Mouse (Mus musculus) embryonic facial prominence, embryonic 14.5 days (tissue): ENCODE measurements at regions not wholly inside any gene's neighbourhood (a gene's known extent, or its start where the extent isn't known, plus 50 kb on each side); places are given as distances from the start of the nearest gene placed in this dataset.

Source experiments
- ATAC-seq: fragments of 200-750 bp; cut with Nextera tagmentation; 2 replicates; pipeline ENCODE4 v1.8.0; 2017; ENCODE audit warnings: low read depth, moderate number of reproducible peaks, moderate TSS enrichment
- DNase-seq: peaks from one replicate; pipeline ENCODE4 v3.0.0-alpha.2; 2015; ENCODE audit warnings: low spot score
- H3K27ac ChIP-seq: fragments of 300-500 bp; sonication (generic); replicated peaks from 2 replicates; pipeline ENCODE4 v1.5.1; 2014; ENCODE audit warnings: low read depth, mild to moderate bottlenecking, low read length, moderate library complexity
- H3K27me3 ChIP-seq: fragments of 300-500 bp; sonication (generic); replicated peaks from 2 replicates; pipeline ENCODE4 v1.6.1; 2014; ENCODE audit warnings: low read length; ENCODE audit not compliant: control insufficient read depth, insufficient read depth
- H3K36me3 ChIP-seq: fragments of 300-500 bp; sonication (generic); 2 replicates; pipeline ENCODE4 v1.6.1; 2014; ENCODE audit warnings: low read length, mixed read lengths; ENCODE audit not compliant: control insufficient read depth, insufficient read depth
- H3K4me1 ChIP-seq: fragments of 300-500 bp; sonication (generic); 2 replicates; pipeline ENCODE4 v1.6.1; 2014; ENCODE audit warnings: antibody characterized with exemption, low read length; ENCODE audit not compliant: control insufficient read depth, insufficient read depth
- H3K4me2 ChIP-seq: fragments of 300-500 bp; sonication (generic); 2 replicates; pipeline ENCODE4 v1.6.1; 2014; ENCODE audit warnings: low read depth, mild to moderate bottlenecking, low read length, moderate library complexity, mixed read lengths
- H3K4me3 ChIP-seq: fragments of 300-500 bp; sonication (generic); 2 replicates; pipeline ENCODE4 v1.5.1; 2014; ENCODE audit warnings: low read depth, mild to moderate bottlenecking, low read length
- H3K9ac ChIP-seq: fragments of 300-500 bp; sonication (generic); 2 replicates; pipeline ENCODE4 v1.6.1; 2014; ENCODE audit warnings: low read depth, mild to moderate bottlenecking, low read length, moderate library complexity, mixed read lengths
- H3K9me3 ChIP-seq: fragments of 300-500 bp; sonication (generic); 2 replicates; pipeline ENCODE4 v1.6.1; 2016; ENCODE audit warnings: low read length; ENCODE audit not compliant: control insufficient read depth
- WGBS: fragments of 180-500 bp; shearing (Covaris S2); extraction: QIAGEN DNeasy Blood & Tissue Kit; methylation state at CpG from one replicate; pipeline ENCODE4 v1.1.7; 2014; 5-methylcytosine and 5-hydroxymethylcytosine counted together

GRCm38 (mm10) chr1:124517543-124518171 is 472.3 kb upstream of the Dpp10 start:
- Histone ChIP-seq H3K4me1 (no peaks in the 10 kb centered on the region), H3K27ac (no peak overlapping the region), H3K9ac (no peak overlapping the region), H3K4me2 (no peak overlapping the region), H3K9me3 (no peaks in the 10 kb centered on the region), H3K36me3 (no peaks in the 10 kb centered on the region), H3K27me3 (no peaks in the 10 kb centered on the region), H3K4me3 (no peak overlapping the region)
- DNase-seq (peak; percentile 41), ATAC-seq (no peak)
- WGBS = 86% methylated on average over 3 of the region's 3 CpGs

DNA sequence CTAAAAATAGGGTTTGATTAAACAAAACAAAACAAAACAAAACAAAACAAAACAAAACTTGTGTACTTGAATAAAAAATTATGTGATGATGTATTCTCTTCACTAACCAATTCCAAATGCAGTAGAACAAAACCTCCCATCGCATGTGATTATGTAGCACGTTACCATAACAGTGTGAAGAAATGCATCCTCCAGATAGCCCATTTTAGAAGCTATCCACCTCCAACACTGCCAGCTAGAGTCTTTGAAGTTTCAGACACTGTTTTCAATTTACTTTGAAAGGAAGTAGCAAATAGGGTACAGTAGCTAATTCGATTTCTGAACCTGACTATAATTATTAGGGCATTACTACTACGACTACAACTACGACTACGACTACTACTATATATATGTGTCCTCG is 465.1 kb upstream of the Dpp10 start:
- no peaks in the 10 kb centered on the region for H3K9me3 ChIP-seq
- 78% methylated on average over 7 of the region's 7 CpGs for WGBS
- no peak for ATAC-seq
- H3K27me3 ChIP-seq = no peaks in the 10 kb centered on the region
- no peak overlapping the region for H3K4me3 ChIP-seq
- no peaks in the 10 kb centered on the region for H3K36me3 ChIP-seq
- H3K4me2 ChIP-seq = no peak overlapping the region
- H3K9ac ChIP-seq = no peak overlapping the region
- H3K4me1 ChIP-seq = no peaks in the 10 kb centered on the region
- H3K27ac ChIP-seq = no peak overlapping the region
- no peak for DNase-seq

GRCm38 (mm10) chr1:124488456-124488855 is 443.1 kb upstream of the Dpp10 start:
- H3K4me2 ChIP-seq = no peak overlapping the region
- H3K4me1 ChIP-seq = no peaks in the 10 kb centered on the region
- H3K36me3 ChIP-seq = no peaks in the 10 kb centered on the region
- no peak overlapping the region for H3K9ac ChIP-seq
- H3K9me3 ChIP-seq = no peaks in the 10 kb centered on the region
- ATAC-seq (no peak), DNase-seq (no peak)
- no peak overlapping the region for H3K27ac ChIP-seq
- H3K27me3 ChIP-seq = no peaks in the 10 kb centered on the region
- no peak overlapping the region for H3K4me3 ChIP-seq

DNA sequence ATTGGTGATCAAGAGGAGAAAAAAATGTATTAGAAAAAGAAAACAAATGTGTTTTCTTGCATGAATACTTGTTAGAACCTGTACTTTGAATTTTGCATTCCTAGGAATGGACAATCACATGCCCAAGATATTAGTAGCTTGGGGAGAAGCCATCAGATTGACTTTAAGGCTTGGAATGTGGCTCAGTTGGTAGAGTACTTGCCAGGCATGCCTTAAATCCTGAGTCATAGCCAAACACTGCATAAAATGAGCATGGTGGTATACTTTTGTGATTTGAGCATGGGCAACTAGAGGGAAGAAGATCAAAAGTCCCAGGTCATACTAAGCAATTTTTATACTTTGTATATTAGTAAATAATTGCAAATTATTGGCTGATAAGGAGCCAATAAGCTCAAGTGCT is 442.6 kb upstream of the Dpp10 start:
- Histone ChIP-seq H3K4me1 (no peaks in the 10 kb centered on the region), H3K27me3 (no peaks in the 10 kb centered on the region), H3K9me3 (no peaks in the 10 kb centered on the region), H3K9ac (no peak overlapping the region), H3K27ac (no peak overlapping the region), H3K36me3 (no peaks in the 10 kb centered on the region), H3K4me2 (no peak overlapping the region), H3K4me3 (no peak overlapping the region)
- ATAC-seq (no peak), DNase-seq (no peak)

GRCm38 (mm10) chr1:124450128-124450527 is 404.8 kb upstream of the Dpp10 start:
- Histone ChIP-seq H3K4me3 (no peak overlapping the region), H3K4me2 (no peak overlapping the region), H3K27ac (no peak overlapping the region), H3K27me3 (no peaks in the 10 kb centered on the region), H3K4me1 (no peaks in the 10 kb centered on the region), H3K9me3 (no peaks in the 10 kb centered on the region), H3K36me3 (no peaks in the 10 kb centered on the region), H3K9ac (no peak overlapping the region)
- ATAC-seq (no peak), DNase-seq (no peak)
- WGBS = 51% methylated on average over 1 of the region's 1 CpGs

- ATAC-seq (no peak), DNase-seq (no peak)
- H3K27ac ChIP-seq = no peak overlapping the region
- H3K4me2 ChIP-seq = no peak overlapping the region
- 85% methylated on average over 1 of the region's 1 CpGs for WGBS
- no peak overlapping the region for H3K9ac ChIP-seq
- no peak overlapping the region for H3K4me3 ChIP-seq
- H3K36me3 ChIP-seq = no peaks in the 10 kb centered on the region
- no peaks in the 10 kb centered on the region for H3K9me3 ChIP-seq
- H3K27me3 ChIP-seq = no peaks in the 10 kb centered on the region
- no peaks in the 10 kb centered on the region for H3K4me1 ChIP-seq
These were observed 394.2 kb upstream of the Dpp10 start for GRCm38 (mm10) chr1:124439526-124439925.

- H3K27ac ChIP-seq = no peak overlapping the region
- H3K9me3 ChIP-seq = no peaks in the 10 kb centered on the region
- ATAC-seq (no peak), DNase-seq (no peak)
- no peak overlapping the region for H3K4me3 ChIP-seq
- H3K36me3 ChIP-seq = no peaks in the 10 kb centered on the region
- H3K27me3 ChIP-seq = no peaks in the 10 kb centered on the region
- H3K4me1 ChIP-seq = no peaks in the 10 kb centered on the region
- no peak overlapping the region for H3K9ac ChIP-seq
- no peak overlapping the region for H3K4me2 ChIP-seq
These were observed 390.5 kb upstream of the Dpp10 start for GRCm38 (mm10) chr1:124435850-124436249.

GRCm38 (mm10) chr1:124429583-124429982 is 384.2 kb upstream of the Dpp10 start:
- DNase-seq = no peak
- 80% methylated on average over 4 of the region's 4 CpGs for WGBS

DNA sequence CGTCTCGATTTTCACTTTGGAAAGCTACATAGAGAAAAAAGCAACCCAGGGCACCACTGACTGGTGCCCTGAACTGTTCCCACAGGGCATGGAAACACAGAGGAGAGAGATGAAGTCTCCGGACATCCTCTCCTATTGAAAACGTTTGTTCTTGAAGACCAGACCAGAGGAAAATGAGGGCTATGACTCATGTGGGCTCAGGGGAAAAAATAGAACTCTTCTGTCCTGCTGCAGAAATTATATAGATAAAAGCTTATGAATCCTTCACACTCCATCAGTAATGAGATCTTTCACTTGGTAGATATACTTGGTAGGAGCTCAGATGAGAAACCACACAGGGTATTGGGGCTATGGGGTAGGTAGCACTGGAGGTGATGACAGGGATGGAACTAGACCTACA is 371.4 kb upstream of the Dpp10 start:
- Histone ChIP-seq H3K9me3 (no peaks in the 10 kb centered on the region), H3K4me3 (no peak overlapping the region), H3K4me2 (no peak overlapping the region), H3K36me3 (no peaks in the 10 kb centered on the region), H3K27me3 (no peaks in the 10 kb centered on the region), H3K4me1 (no peaks in the 10 kb centered on the region), H3K9ac (no peak overlapping the region), H3K27ac (no peak overlapping the region)
- WGBS = 63% methylated on average over 4 of the region's 4 CpGs
- no peak for DNase-seq
- no peak for ATAC-seq

More at GRCm38 (mm10) chr1:124429583-124429982, 384.2 kb upstream of the Dpp10 start:
- no peaks in the 10 kb centered on the region for H3K27me3 ChIP-seq
- H3K4me1 ChIP-seq = no peaks in the 10 kb centered on the region
- ATAC-seq = no peak
- H3K4me3 ChIP-seq = no peak overlapping the region
- no peaks in the 10 kb centered on the region for H3K36me3 ChIP-seq
- no peak overlapping the region for H3K4me2 ChIP-seq
- no peak overlapping the region for H3K9ac ChIP-seq
- H3K27ac ChIP-seq = no peak overlapping the region
- no peaks in the 10 kb centered on the region for H3K9me3 ChIP-seq
